Mouse (Mus musculus) adrenal gland, adult 8-10 months (tissue): ENCODE measurements around the gene Tstd2. TPM values are rescaled to one million over a fixed set of nuclear protein-coding genes. Genes with fewer than 3 reads are reported as not detected.

ENCODE experiments used
- DNase-seq: peaks from one replicate; pipeline ENCODE4 v3.0.0; 2022
- total RNA-seq, 4 experiments: library from RNA; stranded (reverse); gene quantifications; 2 replicates each; pipeline ENCODE4 v1.2.4; 2022

Gene Tstd2
- total RNA-seq, 4 experiments from 2014 or later = 28.4 to 36.1 (median 33.0) TPM

- DNase-seq = no peak
Observed at GRCm38 (mm10) chr4:46084416-46085172, 53.9 kb downstream of the Tstd2 start.

- no peak for DNase-seq
Observed at GRCm38 (mm10) chr4:46082555-46082954, 55.9 kb downstream of the Tstd2 start.

GRCm38 (mm10) chr4:46080261-46080660, 58.2 kb downstream of the Tstd2 start:
- no peak for DNase-seq

GRCm38 (mm10) chr4:46076892-46077291, 61.6 kb downstream of the Tstd2 start:
- no peak for DNase-seq

GRCm38 (mm10) chr4:46075664-46076063, 62.8 kb downstream of the Tstd2 start:
- DNase-seq = no peak

GRCm38 (mm10) chr4:46073736-46074135, 64.8 kb downstream of the Tstd2 start:
- no peak for DNase-seq

GRCm38 (mm10) chr4:46072631-46073030, 65.9 kb downstream of the Tstd2 start:
- no peak for DNase-seq

- DNase-seq = no peak
Observed at GRCm38 (mm10) chr4:46069851-46070482, 68.5 kb downstream of the Tstd2 start.

GRCm38 (mm10) chr4:46068573-46068972, 69.9 kb downstream of the Tstd2 start:
- no peak for DNase-seq

GRCm38 (mm10) chr4:46068060-46068459, 70.4 kb downstream of the Tstd2 start:
- no peak for DNase-seq

GRCm38 (mm10) chr4:46065695-46066340, 72.7 kb downstream of the Tstd2 start:
- DNase-seq = no peak

GRCm38 (mm10) chr4:46064961-46065360, 73.5 kb downstream of the Tstd2 start:
- no peak for DNase-seq

Other genes with a start within 250 kb of the Tstd2 start
- gene Ccdc180, start 248.4 kb downstream of the Tstd2 start, total RNA-seq = under 1 TPM in 3 of 4 experiments, not detected in 1; 0.08 to 0.59 (median 0.56) TPM
- 10 to 100 TPM; 30.0 to 39.1 (median 32.4) TPM for gene Tdrd7, start 173.4 kb downstream of the Tstd2 start, total RNA-seq
- 10 to 100 TPM in 2 of 4 experiments, 1 to 10 TPM in 2; 4.5 to 14.8 (median 9.2) TPM for gene Tmod1, start 99.8 kb downstream of the Tstd2 start, total RNA-seq
- 10 to 100 TPM; 37.2 to 56.6 (median 43.4) TPM for gene Ncbp1, start 81 bp downstream of the Tstd2 start, total RNA-seq
- gene Xpa, start 57.6 kb upstream of the Tstd2 start, total RNA-seq = 10 to 100 TPM; 15.6 to 30.6 (median 28.9) TPM
- not detected for gene Foxe1, start 204.9 kb upstream of the Tstd2 start, total RNA-seq